Mouse (Mus musculus) T-cell, adult 2 months (primary cell): ENCODE measurements around the gene Slc29a1.
A peak's percentile ranks its signal among the peaks of the same experiment; 100 is the strongest.

Experiments used
- DNase-seq: peaks from one replicate; pipeline ENCODE4 v3.0.0; 2022; ENCODE audit warnings: low spot score

Slc29a1 gene

GRCm38 (mm10) chr17:45612008-45612407, 12.6 kb upstream of the Slc29a1 start:
- DNase-seq: no peak

- DNase-seq: no peak
Measured at GRCm38 (mm10) chr17:45610144-45610866, 10.9 kb upstream of the Slc29a1 start.

GRCm38 (mm10) chr17:45608396-45608795, 9.0 kb upstream of the Slc29a1 start:
- no peak for DNase-seq

GRCm38 (mm10) chr17:45606992-45607879, 7.8 kb upstream of the Slc29a1 start:
- no peak for DNase-seq

GRCm38 (mm10) chr17:45602984-45603383, 3.6 kb upstream of the Slc29a1 start:
- DNase-seq: no peak

- DNase-seq: no peak
Measured at GRCm38 (mm10) chr17:45601877-45602304, 2.5 kb upstream of the Slc29a1 start, which contains the start of gene Mymx. TSS of gene Mymx (minus strand) at chr17:45602102.

- DNase-seq: no peak
Measured at GRCm38 (mm10) chr17:45601325-45601724, 1.9 kb upstream of the Slc29a1 start.

GRCm38 (mm10) chr17:45600267-45600666, 861 bp upstream of the Slc29a1 start:
- DNase-seq: no peak

- no peak for DNase-seq
Measured at GRCm38 (mm10) chr17:45598891-45599290, 515 bp downstream of the Slc29a1 start.

- no peak for DNase-seq
Measured at GRCm38 (mm10) chr17:45598376-45598775, 1.0 kb downstream of the Slc29a1 start.

- no peak for DNase-seq
Measured at GRCm38 (mm10) chr17:45597787-45598186, 1.6 kb downstream of the Slc29a1 start.

- DNase-seq: peak; percentile 49
Measured at GRCm38 (mm10) chr17:45596631-45597396, 2.6 kb downstream of the Slc29a1 start.

GRCm38 (mm10) chr17:45595736-45596390, 3.5 kb downstream of the Slc29a1 start:
- no peak for DNase-seq

GRCm38 (mm10) chr17:45594881-45595735, 4.3 kb downstream of the Slc29a1 start:
- DNase-seq: peak; percentile 71

GRCm38 (mm10) chr17:45594195-45594594, 5.2 kb downstream of the Slc29a1 start:
- DNase-seq: no peak

GRCm38 (mm10) chr17:45593479-45593878, 5.9 kb downstream of the Slc29a1 start:
- DNase-seq: no peak

GRCm38 (mm10) chr17:45592606-45593431, 6.6 kb downstream of the Slc29a1 start:
- no peak for DNase-seq

- DNase-seq: no peak
Measured at GRCm38 (mm10) chr17:45591701-45592605, 7.5 kb downstream of the Slc29a1 start.

- DNase-seq: no peak
Measured at GRCm38 (mm10) chr17:45590410-45590809, 9.0 kb downstream of the Slc29a1 start.
